ENCODE assay signal across 23 mouse cellular contexts in genomic region chr17:47303600-47303999, GRCm38 (mm10).
"Had no signal": no experiment of that assay in that cellular context is flagged by ENCODE, and none has a peak within 500 bp of the region (broad histone marks: within the 10 kb centered on the region; RNA-seq: fewer than 3 reads in every experiment).

No protein-coding gene starts in this region.

- H3K4me2 ChIP-seq: heart, embryonic 12.5 days; hindbrain, embryonic 12.5 days; hindbrain, embryonic 14.5 days; intestine, embryonic 15.5 days; limb, embryonic 12.5 days; liver, embryonic 13.5 days had no signal

- H3K36me3 ChIP-seq: hindbrain, embryonic 10.5 days; hindbrain, embryonic 12.5 days; liver, embryonic 13.5 days had no signal

- DNase-seq: gastrocnemius, adult 2 months; gastrocnemius, postnatal 10 days; gastrocnemius, postnatal 25 days; heart, adult 18-20 months; heart, postnatal 10 days; heart, postnatal 4 days; kidney, postnatal 10 days; kidney, postnatal 4 days; liver, embryonic 13.5 days; lung, adult 18-20 months had no signal

- H3K27ac ChIP-seq: gastrocnemius, adult 2 months; heart, embryonic 10.5 days; hindbrain, embryonic 12.5 days; hindbrain, embryonic 14.5 days; intestine, embryonic 15.5 days; layer of hippocampus, adult 2 months; left cerebral cortex, adult 2 months; limb, embryonic 10.5 days; limb, embryonic 12.5 days; liver, embryonic 13.5 days had no signal

- ATAC-seq: hindbrain, embryonic 16.5 days; inflammation-experienced regulatory T-cells, adult 6 months; intestine, embryonic 15.5 days; intestine, postnatal 0 days had no signal

- H3K27me3 ChIP-seq: heart, embryonic 12.5 days; hindbrain, embryonic 12.5 days; intestine, embryonic 15.5 days; limb, embryonic 12.5 days; liver, embryonic 13.5 days had no signal

- H3K9me3 ChIP-seq: heart, embryonic 10.5 days; heart, embryonic 12.5 days; hindbrain, embryonic 10.5 days; hindbrain, embryonic 12.5 days; intestine, embryonic 15.5 days; limb, embryonic 10.5 days; limb, embryonic 12.5 days; liver, embryonic 13.5 days had no signal

- H3K4me3 ChIP-seq: gastrocnemius, adult 2 months; heart, embryonic 10.5 days; heart, embryonic 12.5 days; hindbrain, embryonic 10.5 days; hindbrain, embryonic 12.5 days; intestine, embryonic 15.5 days; layer of hippocampus, adult 2 months; left cerebral cortex, adult 2 months; limb, embryonic 10.5 days; limb, embryonic 12.5 days; liver, embryonic 13.5 days had no signal

- H3K9ac ChIP-seq: heart, embryonic 12.5 days; hindbrain, embryonic 12.5 days; hindbrain, embryonic 14.5 days; intestine, embryonic 15.5 days; limb, embryonic 12.5 days; liver, embryonic 13.5 days had no signal
